Mouse (Mus musculus) myocyte (in vitro differentiated cells): ENCODE data around the gene Zfp335.

Experiments
- CEBPB ChIP-seq: IDR thresholded peaks from 2 replicates; pipeline ENCODE4 v1.6.1; 2011; ENCODE audit warnings: mild to moderate bottlenecking, moderate library complexity; ENCODE audit not compliant: poor library complexity, insufficient read depth, severe bottlenecking
- E2F4 ChIP-seq: IDR thresholded peaks from one replicate; pipeline ENCODE4 v1.6.1; 2011; ENCODE audit warnings: mild to moderate bottlenecking, control low read depth, moderate library complexity; ENCODE audit not compliant: insufficient read depth
- MAX ChIP-seq: IDR thresholded peaks from one replicate; pipeline ENCODE4 v1.6.1; 2011; ENCODE audit warnings: low read depth, mild to moderate bottlenecking, control low read depth
- MYOD1 ChIP-seq, 3 experiments: IDR thresholded peaks; one replicate each; pipeline ENCODE4 v1.6.1; 2011; ENCODE audit warnings: control low read depth in 2 of 3, low read depth in 2 of 3, mild to moderate bottlenecking in 2 of 3, moderate library complexity in 1 of 3; ENCODE audit not compliant: insufficient read length in 2 of 3, control insufficient read depth in 1 of 3
- MYOG ChIP-seq, 3 experiments: IDR thresholded peaks; one replicate each; pipeline ENCODE4 v1.6.1; 2011; ENCODE audit warnings: control low read depth in 2 of 3, low read depth in 2 of 3, mild to moderate bottlenecking in 2 of 3; ENCODE audit not compliant: insufficient read length in 2 of 3, control insufficient read depth in 1 of 3, insufficient read depth in 1 of 3
- POLR2A ChIP-seq: IDR thresholded peaks from one replicate; pipeline ENCODE4 v1.6.1; 2011; ENCODE audit warnings: low read depth, mild to moderate bottlenecking, control low read depth, moderate library complexity; ENCODE audit not compliant: insufficient read length
- POLR2AphosphoS2 ChIP-seq: IDR thresholded peaks from one replicate; pipeline ENCODE4 v1.6.1; 2011; ENCODE audit warnings: low read depth, control low read depth; ENCODE audit not compliant: insufficient read length
- REST ChIP-seq: IDR thresholded peaks from one replicate; pipeline ENCODE4 v1.6.1; 2011; ENCODE audit warnings: mild to moderate bottlenecking, control low read depth, moderate library complexity; ENCODE audit not compliant: insufficient read depth, insufficient read length
- SRF ChIP-seq: IDR thresholded peaks from one replicate; pipeline ENCODE4 v1.6.1; 2011; ENCODE audit warnings: low read depth; ENCODE audit not compliant: control insufficient read depth, insufficient read length
- TCF12 ChIP-seq: IDR thresholded peaks from one replicate; pipeline ENCODE4 v1.6.1; 2011; ENCODE audit warnings: mild to moderate bottlenecking, control low read depth; ENCODE audit not compliant: poor library complexity, insufficient read depth, severe bottlenecking
- TCF3 ChIP-seq: IDR thresholded peaks from one replicate; pipeline ENCODE4 v1.6.1; 2011; ENCODE audit warnings: low read depth, control low read depth; ENCODE audit not compliant: insufficient read length
- USF1 ChIP-seq: IDR thresholded peaks from one replicate; pipeline ENCODE4 v1.6.1; 2011; ENCODE audit warnings: low read depth, mild to moderate bottlenecking, control low read depth, moderate library complexity

- TF ChIP-seq TCF12 = no peak
- TF ChIP-seq POLR2A = no peak
- no peak for TF ChIP-seq MYOG (IDR thresholded peaks at IDR 0.05; ENCODE audit: control insufficient read depth in 1 of 3, insufficient read depth in 1 of 3, insufficient read length in 2 of 3, low read depth in 2 of 3)
- TF ChIP-seq MAX = no peak
- no peak for TF ChIP-seq REST
- TF ChIP-seq POLR2AphosphoS2 = no peak
- no peak for TF ChIP-seq USF1
- TF ChIP-seq SRF = no peak
- no peak for TF ChIP-seq CEBPB
- no peak for TF ChIP-seq E2F4
- TF ChIP-seq MYOD1 (IDR thresholded peaks at IDR 0.05; ENCODE audit: control insufficient read depth in 1 of 3, insufficient read length in 2 of 3, low read depth in 2 of 3) = no peak
- TF ChIP-seq TCF3 = no peak
Measured at GRCm38 (mm10) chr2:164909100-164909499, 2.5 kb downstream of the Zfp335 start.
